10 mouse cellular contexts compared by ENCODE assay signal in genomic region chr6:53290215-53290990, GRCm38 (mm10). TPM values are rescaled to one million over a fixed set of nuclear protein-coding genes. Genes with fewer than 3 reads are reported as not detected.
A peak's percentile ranks its signal among the peaks of the same experiment; 100 is the strongest.
DNase-seq lines count a peak whose midpoint lies in the region; ATAC-seq lines count a peak whose summit lies in the region.
"Had no signal": no experiment of that assay in that cellular context is flagged by ENCODE, and none has a peak within 500 bp of the region (broad histone marks: within the 10 kb centered on the region; RNA-seq: fewer than 3 reads in every experiment).

No protein-coding gene starts in this region.

- no peak overlapping the region for H3K4me3 ChIP-seq in midbrain, embryonic 14.5 days (replicated peaks; ENCODE audit: low read depth, low read length)
- no peak overlapping the region for H3K4me3 ChIP-seq in midbrain, embryonic 13.5 days (replicated peaks)
- peak overlapping the region in 1 of 2 experiments; percentile 83; a peak in 3 of 4 replicates for H3K4me3 ChIP-seq in heart, embryonic 14.5 days (ENCODE audit: control insufficient read depth in 1 of 2, insufficient read depth in 1 of 2, low read depth in 1 of 2, low read length in 2 of 2)
- H3K4me3 ChIP-seq: midbrain, embryonic 12.5 days had no signal

- DNase-seq in cerebellum, postnatal 10 days = peak; percentile 24 to 29
- no peak for DNase-seq in cerebellum, adult 8-10 months
- DNase-seq in midbrain, embryonic 14.5 days = peak; percentile 57
- DNase-seq in splenic B cell, adult 2 months (ENCODE audit: low read depth, low spot score) = peak; percentile 8
- no peak for DNase-seq in kidney, postnatal 36 days
- no peak for DNase-seq in kidney, adult 18-20 months
- DNase-seq: spleen, adult 18-20 months had no signal

- H3K27me3 ChIP-seq in midbrain, embryonic 14.5 days (ENCODE audit: control insufficient read depth, insufficient read depth, low read length) = peaks cover 60% of the 10 kb centered on the region
- peaks cover 74% of the 10 kb centered on the region for H3K27me3 ChIP-seq in midbrain, embryonic 13.5 days
- H3K27me3 ChIP-seq in heart, embryonic 14.5 days (ENCODE audit: control insufficient read depth, insufficient read depth, low read length) = no peaks in the 10 kb centered on the region
- no peaks in the 10 kb centered on the region for H3K27me3 ChIP-seq in splenic B cell, adult 2 months (ENCODE audit: control insufficient read depth, insufficient read depth, low read length, poor library complexity, severe bottlenecking)

- H3K4me1 ChIP-seq in midbrain, embryonic 14.5 days (ENCODE audit: control insufficient read depth, insufficient read depth, low read length) = peaks cover 18% of the 10 kb centered on the region
- H3K4me1 ChIP-seq in midbrain, embryonic 13.5 days (replicated peaks) = peaks cover 29% of the 10 kb centered on the region
- H3K4me1 ChIP-seq in heart, embryonic 14.5 days (ENCODE audit: control insufficient read depth in 2 of 2, insufficient read depth in 2 of 2, low read length in 2 of 2) = peaks cover 11 to 48% of the 10 kb centered on the region in 2 experiments

- no peaks in the 10 kb centered on the region for H3K36me3 ChIP-seq in midbrain, embryonic 14.5 days (ENCODE audit: control insufficient read depth, insufficient read depth, low read length)
- no peaks in the 10 kb centered on the region for H3K36me3 ChIP-seq in midbrain, embryonic 13.5 days
- no peaks in the 10 kb centered on the region for H3K36me3 ChIP-seq in heart, embryonic 14.5 days (ENCODE audit: control insufficient read depth, insufficient read depth, low read length)
- H3K36me3 ChIP-seq in splenic B cell, adult 2 months (ENCODE audit: control insufficient read depth, insufficient read depth, low read length, poor library complexity, severe bottlenecking) = no peaks in the 10 kb centered on the region
- H3K36me3 ChIP-seq: midbrain, embryonic 12.5 days had no signal

- H3K4me2 ChIP-seq in midbrain, embryonic 14.5 days (ENCODE audit: low read length) = no peak overlapping the region
- no peak overlapping the region for H3K4me2 ChIP-seq in midbrain, embryonic 13.5 days (replicated peaks)
- H3K4me2 ChIP-seq in heart, embryonic 14.5 days (ENCODE audit: low read length) = peak overlapping the region; percentile 87

- no peak for ATAC-seq in midbrain, embryonic 14.5 days (ENCODE audit: low FRiP score, low TSS enrichment)
- no peak for ATAC-seq in midbrain, embryonic 13.5 days
- no peak for ATAC-seq in heart, embryonic 14.5 days (ENCODE audit: insufficient number of reproducible peaks, insufficient read depth, low FRiP score, low read depth)

- no peaks in the 10 kb centered on the region for H3K9me3 ChIP-seq in midbrain, embryonic 14.5 days (ENCODE audit: control insufficient read depth, low read length)
- no peaks in the 10 kb centered on the region for H3K9me3 ChIP-seq in midbrain, embryonic 13.5 days
- no peaks in the 10 kb centered on the region for H3K9me3 ChIP-seq in heart, embryonic 14.5 days (ENCODE audit: control insufficient read depth, low read length)
- H3K9me3 ChIP-seq: midbrain, embryonic 12.5 days had no signal

- H3K9ac ChIP-seq in midbrain, embryonic 14.5 days (replicated peaks; ENCODE audit: low read length) = no peak overlapping the region
- H3K9ac ChIP-seq in midbrain, embryonic 13.5 days (replicated peaks) = no peak overlapping the region
- peak overlapping the region; percentile 93 for H3K9ac ChIP-seq in heart, embryonic 14.5 days (ENCODE audit: low read length)
- H3K9ac ChIP-seq: midbrain, embryonic 12.5 days had no signal

- WGBS in midbrain, embryonic 14.5 days = 38% methylated on average over 8 of the region's 8 CpGs
- 36% methylated on average over 8 of the region's 8 CpGs for WGBS in midbrain, embryonic 13.5 days
- WGBS in heart, embryonic 14.5 days = 42% methylated on average over 8 of the region's 8 CpGs

- no peak overlapping the region for H3K27ac ChIP-seq in midbrain, embryonic 14.5 days (replicated peaks; ENCODE audit: low read depth, low read length)
- H3K27ac ChIP-seq in midbrain, embryonic 13.5 days = no peak overlapping the region
- H3K27ac ChIP-seq in heart, embryonic 14.5 days (replicated peaks in 1 of 2; ENCODE audit: control insufficient read depth in 1 of 2, insufficient read depth in 1 of 2, low read depth in 2 of 2, low read length in 2 of 2) = peak overlapping the region in 1 of 2 experiments; percentile 69; a peak in 2 of 4 replicates
- H3K27ac ChIP-seq: midbrain, embryonic 12.5 days had no signal

RNA-seq across cellular contexts. Expression of gene Creb5, which starts 3.3 kb away (rescaled TPM):
- polyA plus RNA-seq in midbrain, embryonic 14.5 days (2014; fragmentation: Nextera tagmentation; extraction: Ambion mirVana) = 1.9 and 2.8 TPM in 2 replicates
- polyA plus RNA-seq in midbrain, embryonic 13.5 days (2015; fragmentation: Nextera tagmentation; extraction: Ambion mirVana) = 4.3 and 4.5 TPM in 2 replicates
- 36.0 and 38.3 TPM in 2 replicates for polyA plus RNA-seq in heart, embryonic 14.5 days (2014; fragmentation: Nextera tagmentation; extraction: Ambion mirVana)

Comparison
In these comparisons a context has a peak if more than half of its experiments do, and no peak if none do; other contexts are left out.
1. DNase-seq: peak in cerebellum, postnatal 10 days (2 of 2), midbrain, embryonic 14.5 days (single experiment) and splenic B cell, adult 2 months (single experiment); none in cerebellum, adult 8-10 months (single experiment), kidney, postnatal 36 days (0 of 2) and kidney, adult 18-20 months (single experiment).